Mouse (Mus musculus): ENCODE measurements around the gene 4930404H24Rik. TPM values are rescaled to one million over a fixed set of nuclear protein-coding genes. Genes with fewer than 3 reads are reported as not detected.

The 4930404H24Rik gene
- polyA plus RNA-seq, 1 experiment from 2014 or later, result not detected

DNA sequence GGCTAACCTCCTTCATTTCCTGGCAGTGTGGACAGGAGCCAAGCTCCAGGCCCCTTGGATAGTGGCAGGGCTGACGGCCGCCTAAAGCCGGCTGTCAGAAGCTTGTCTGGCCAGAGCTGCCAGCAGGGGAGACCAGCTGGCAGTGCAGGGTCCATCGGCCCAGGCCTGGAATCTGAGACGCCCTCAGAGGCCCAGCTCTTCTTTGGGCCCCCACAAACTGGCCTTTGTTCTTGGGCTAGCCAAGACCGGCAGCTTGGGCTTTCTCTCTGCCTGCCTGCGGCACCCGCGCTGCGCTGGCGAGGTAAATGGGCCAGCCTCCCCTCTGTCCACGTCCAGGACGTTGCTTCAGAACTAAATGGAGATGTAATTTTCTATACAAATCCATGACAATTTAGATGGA is 4.3 kb downstream of the 4930404H24Rik start:
- no peaks in the 10 kb centered on the region for H3K27me3 ChIP-seq (ENCODE audit: control insufficient read depth, insufficient read depth, low read depth, low read length)
- no peak overlapping the region for H3K4me3 ChIP-seq (ENCODE audit: low read depth, low read length)
- no peak for ATAC-seq
- no peaks in the 10 kb centered on the region for H3K36me3 ChIP-seq (ENCODE audit: control insufficient read depth, insufficient read depth, low read length)
- 16% methylated on average over 13 of the region's 13 CpGs for WGBS
- no peaks in the 10 kb centered on the region for H3K9me3 ChIP-seq (replicated peaks; ENCODE audit: control insufficient read depth, low read length, poor library complexity, severe bottlenecking)
- peaks cover 35% of the 10 kb centered on the region for H3K4me1 ChIP-seq (ENCODE audit: control insufficient read depth, insufficient read depth, low read length)
- no peak overlapping the region for H3K4me2 ChIP-seq (ENCODE audit: low read length)
- no peak overlapping the region for H3K27ac ChIP-seq (ENCODE audit: low read length)
- no peak overlapping the region; the same call in 1 of the 2 replicates for H3K9ac ChIP-seq (ENCODE audit: low read depth, low read length)

DNA sequence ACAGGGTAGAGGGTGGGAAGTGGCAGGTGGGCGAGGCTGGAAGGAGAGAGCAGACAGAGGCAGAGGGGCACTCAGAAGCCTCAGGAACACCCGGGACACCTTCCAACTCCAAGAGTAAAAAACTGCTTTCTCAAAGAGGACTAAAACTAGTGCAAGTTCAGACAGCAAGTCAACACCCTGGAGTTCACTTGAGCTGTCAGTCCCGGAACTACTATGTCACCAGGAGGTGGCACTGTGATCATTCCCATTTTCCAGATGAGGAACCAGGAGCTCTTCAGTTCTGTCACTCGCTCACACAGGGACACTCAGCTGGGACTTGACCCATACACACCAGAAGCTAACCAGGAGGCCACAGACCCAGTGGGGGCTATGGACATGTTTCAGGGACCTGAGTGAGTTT is 6.6 kb downstream of the 4930404H24Rik start:
- 69% methylated on average over 4 of the region's 4 CpGs for WGBS
- ATAC-seq, result no peak

DNA sequence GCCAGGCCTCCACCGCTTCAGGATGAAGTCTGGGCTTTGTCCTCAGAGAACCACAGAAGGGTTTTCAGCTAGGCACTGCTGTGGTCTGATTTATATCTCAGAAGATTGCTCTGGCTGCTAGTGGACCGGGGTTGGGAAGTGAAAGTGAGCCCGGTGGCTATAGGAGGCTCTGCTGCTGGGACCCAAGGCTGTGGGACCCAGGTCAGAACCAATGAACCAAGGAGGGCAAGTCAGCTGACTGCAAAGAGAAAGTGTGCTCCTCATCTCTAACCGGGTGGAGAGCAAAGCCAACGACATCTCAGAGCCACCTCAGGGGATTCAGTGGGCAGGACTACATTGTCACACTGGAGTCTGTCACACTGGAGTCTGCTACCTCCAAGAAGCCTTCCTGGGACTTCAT is 13.8 kb downstream of the 4930404H24Rik start:
- H3K4me2 ChIP-seq (ENCODE audit: low read length), result no peak overlapping the region

More for the DNA sequence above, 6.6 kb downstream of the 4930404H24Rik start:
- Histone ChIP-seq H3K4me3 (ENCODE audit: low read depth, low read length) (no peak overlapping the region), H3K9ac (ENCODE audit: low read depth, low read length) (no peak overlapping the region), H3K4me1 (ENCODE audit: control insufficient read depth, insufficient read depth, low read length) (peaks cover 21% of the 10 kb centered on the region), H3K27ac (ENCODE audit: low read length) (no peak overlapping the region), H3K36me3 (ENCODE audit: control insufficient read depth, insufficient read depth, low read length) (no peaks in the 10 kb centered on the region), H3K27me3 (ENCODE audit: control insufficient read depth, insufficient read depth, low read depth, low read length) (no peaks in the 10 kb centered on the region), H3K4me2 (ENCODE audit: low read length) (no peak overlapping the region), H3K9me3 (replicated peaks; ENCODE audit: control insufficient read depth, low read length, poor library complexity, severe bottlenecking) (no peaks in the 10 kb centered on the region)

DNA sequence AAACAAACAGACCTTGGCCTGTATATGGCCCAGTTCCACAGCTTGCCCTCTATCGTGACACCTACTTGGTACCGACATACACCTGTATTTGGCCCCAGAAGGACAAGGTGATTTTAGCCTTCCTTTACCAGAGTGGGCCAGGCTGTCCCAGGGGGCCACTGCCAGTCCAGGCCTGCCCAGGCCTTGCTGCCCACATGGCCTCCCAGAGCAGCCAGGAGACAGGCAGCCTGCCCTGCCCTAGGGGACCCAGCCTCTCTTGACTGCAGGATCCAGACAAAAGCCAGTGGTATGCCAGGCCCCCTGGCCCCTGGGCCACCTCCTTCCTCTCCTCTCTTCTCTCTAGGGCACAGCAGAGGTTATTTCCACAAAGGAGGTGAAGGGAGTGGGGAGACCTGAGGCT is 15.4 kb downstream of the 4930404H24Rik start:
- 100% methylated on average over 2 of the region's 2 CpGs for WGBS
- ATAC-seq, result peak; percentile 4; the same call in 1 of the 2 replicates
- Histone ChIP-seq H3K4me3 (ENCODE audit: low read depth, low read length) (no peak overlapping the region), H3K36me3 (ENCODE audit: control insufficient read depth, insufficient read depth, low read length) (no peaks in the 10 kb centered on the region), H3K9me3 (replicated peaks; ENCODE audit: control insufficient read depth, low read length, poor library complexity, severe bottlenecking) (no peaks in the 10 kb centered on the region), H3K27ac (ENCODE audit: low read length) (no peak overlapping the region), H3K9ac (ENCODE audit: low read depth, low read length) (no peak overlapping the region), H3K27me3 (ENCODE audit: control insufficient read depth, insufficient read depth, low read depth, low read length) (no peaks in the 10 kb centered on the region), H3K4me2 (ENCODE audit: low read length) (no peak overlapping the region), H3K4me1 (ENCODE audit: control insufficient read depth, insufficient read depth, low read length) (peaks cover 31% of the 10 kb centered on the region)

More for the DNA sequence above, 13.8 kb downstream of the 4930404H24Rik start:
- Histone ChIP-seq H3K4me1 (ENCODE audit: control insufficient read depth, insufficient read depth, low read length) (peaks cover 21% of the 10 kb centered on the region), H3K36me3 (ENCODE audit: control insufficient read depth, insufficient read depth, low read length) (no peaks in the 10 kb centered on the region), H3K9me3 (replicated peaks; ENCODE audit: control insufficient read depth, low read length, poor library complexity, severe bottlenecking) (no peaks in the 10 kb centered on the region), H3K27ac (ENCODE audit: low read length) (no peak overlapping the region), H3K9ac (ENCODE audit: low read depth, low read length) (no peak overlapping the region), H3K4me3 (ENCODE audit: low read depth, low read length) (no peak overlapping the region), H3K27me3 (ENCODE audit: control insufficient read depth, insufficient read depth, low read depth, low read length) (no peaks in the 10 kb centered on the region)
- WGBS, result 95% methylated on average over 5 of the region's 5 CpGs
- no peak for ATAC-seq

DNA sequence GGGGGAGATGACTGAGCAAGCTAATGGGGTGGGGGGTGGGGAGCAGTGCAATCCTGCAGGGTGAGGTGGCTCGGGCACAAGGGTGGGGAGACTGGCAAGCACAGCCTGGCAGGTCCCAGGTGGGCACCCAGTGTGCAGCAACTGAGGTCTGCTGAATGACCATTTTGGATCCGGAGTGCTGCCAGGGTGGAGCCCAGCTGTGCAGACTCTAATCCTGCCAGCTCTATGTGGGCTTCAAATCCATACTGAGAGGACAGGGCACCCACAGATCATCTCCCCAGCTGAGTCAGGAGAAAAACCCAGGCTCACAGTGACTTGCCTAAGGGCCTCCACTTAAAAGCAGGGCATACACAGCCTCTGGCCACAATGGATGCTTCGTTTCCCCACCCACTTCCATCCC is 15.8 kb downstream of the 4930404H24Rik start:
- H3K27me3 ChIP-seq (ENCODE audit: control insufficient read depth, insufficient read depth, low read depth, low read length), result no peaks in the 10 kb centered on the region
- no peak overlapping the region for H3K9ac ChIP-seq (ENCODE audit: low read depth, low read length)
- H3K4me1 ChIP-seq (ENCODE audit: control insufficient read depth, insufficient read depth, low read length), result peaks cover 31% of the 10 kb centered on the region
- H3K4me3 ChIP-seq (ENCODE audit: low read depth, low read length), result no peak overlapping the region
- WGBS, result 43% methylated on average over 3 of the region's 3 CpGs
- no peaks in the 10 kb centered on the region for H3K9me3 ChIP-seq (replicated peaks; ENCODE audit: control insufficient read depth, low read length, poor library complexity, severe bottlenecking)
- no peak overlapping the region; the same call in 1 of the 2 replicates for H3K27ac ChIP-seq (ENCODE audit: low read length)
- 0 out of 2 replicates have a peak, but pooled peaks have one; percentile 13 for ATAC-seq
- H3K36me3 ChIP-seq (ENCODE audit: control insufficient read depth, insufficient read depth, low read length), result no peaks in the 10 kb centered on the region
- H3K4me2 ChIP-seq (ENCODE audit: low read length), result no peak overlapping the region

DNA sequence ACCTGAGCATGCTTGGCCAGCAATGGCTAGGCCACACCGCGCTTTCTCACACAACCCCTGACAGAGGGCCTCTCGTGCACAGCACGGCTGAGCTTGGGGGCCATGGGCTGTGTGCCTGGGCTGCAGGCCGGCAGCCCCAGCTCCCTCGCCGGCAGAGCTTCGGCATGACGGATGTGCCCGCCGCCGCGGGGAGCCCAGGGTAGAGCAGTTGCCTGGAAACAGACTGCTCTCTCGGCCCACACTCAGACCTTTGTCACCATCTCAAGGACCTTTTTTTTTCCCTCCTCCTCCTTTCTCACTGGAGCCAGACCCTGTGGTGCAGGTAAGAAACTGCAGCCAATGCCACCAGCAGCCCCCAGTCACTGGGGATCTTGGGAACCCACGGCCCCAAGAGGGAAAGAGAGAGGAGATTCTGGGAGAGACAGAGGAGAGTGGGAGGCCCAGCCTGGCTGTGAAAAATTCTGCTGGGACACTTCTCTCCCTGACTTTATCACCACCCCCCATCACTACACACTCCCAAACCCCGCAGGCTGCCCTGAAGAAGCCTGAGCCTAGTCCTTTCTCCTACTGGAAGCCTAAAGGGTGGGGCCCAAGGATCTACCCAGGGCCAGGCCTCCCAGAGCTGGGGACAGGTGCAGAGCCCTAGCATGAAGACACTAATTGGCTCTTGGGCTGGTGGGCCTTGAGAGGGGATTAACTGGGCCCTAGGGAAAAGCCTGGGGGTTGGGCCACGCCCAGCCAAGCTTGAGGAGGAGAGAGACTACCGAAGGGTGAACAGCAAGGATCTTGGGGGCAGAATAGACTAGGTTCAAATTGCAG is 16.8 kb downstream of the 4930404H24Rik start:
- Histone ChIP-seq H3K36me3 (ENCODE audit: control insufficient read depth, insufficient read depth, low read length) (no peaks in the 10 kb centered on the region), H3K9ac (ENCODE audit: low read depth, low read length) (peak overlapping the region; percentile 62), H3K9me3 (replicated peaks; ENCODE audit: control insufficient read depth, low read length, poor library complexity, severe bottlenecking) (no peaks in the 10 kb centered on the region), H3K27ac (ENCODE audit: low read length) (peak overlapping the region; percentile 75), H3K4me3 (ENCODE audit: low read depth, low read length) (no peak overlapping the region), H3K27me3 (ENCODE audit: control insufficient read depth, insufficient read depth, low read depth, low read length) (no peaks in the 10 kb centered on the region), H3K4me2 (ENCODE audit: low read length) (peak overlapping the region; percentile 40), H3K4me1 (ENCODE audit: control insufficient read depth, insufficient read depth, low read length) (peaks cover 31% of the 10 kb centered on the region)
- peak; percentile 47 for ATAC-seq
- WGBS, result 5% methylated on average over 18 of the region's 18 CpGs

DNA sequence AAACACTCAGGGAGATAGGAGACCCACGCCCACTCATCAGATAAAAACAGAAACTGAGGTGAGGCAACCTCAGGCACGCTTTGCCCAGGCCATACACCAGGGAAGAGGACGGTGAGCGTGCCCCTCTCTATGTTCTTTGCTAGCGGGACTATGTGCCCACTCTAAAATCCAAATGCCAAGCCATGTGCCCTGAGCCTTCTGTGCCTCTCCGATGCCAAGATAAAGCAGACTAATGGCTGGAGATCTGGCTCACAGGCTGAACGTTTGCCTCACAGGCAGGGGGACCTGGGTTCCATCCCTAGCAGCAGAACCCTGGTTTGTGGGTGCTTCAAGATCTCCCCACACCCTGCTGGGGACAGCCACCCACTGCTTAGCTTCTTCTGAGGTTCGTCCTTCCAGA is 17.5 kb downstream of the 4930404H24Rik start:
- H3K9me3 ChIP-seq (replicated peaks; ENCODE audit: control insufficient read depth, low read length, poor library complexity, severe bottlenecking), result no peaks in the 10 kb centered on the region
- no peak overlapping the region for H3K9ac ChIP-seq (ENCODE audit: low read depth, low read length)
- H3K4me3 ChIP-seq (ENCODE audit: low read depth, low read length), result no peak overlapping the region
- peaks cover 31% of the 10 kb centered on the region for H3K4me1 ChIP-seq (ENCODE audit: control insufficient read depth, insufficient read depth, low read length)
- WGBS, result 82% methylated on average over 8 of the region's 8 CpGs
- H3K4me2 ChIP-seq (ENCODE audit: low read length), result no peak overlapping the region
- ATAC-seq, result no peak
- H3K27me3 ChIP-seq (ENCODE audit: control insufficient read depth, insufficient read depth, low read depth, low read length), result no peaks in the 10 kb centered on the region
- H3K27ac ChIP-seq (ENCODE audit: low read length), result no peak overlapping the region
- no peaks in the 10 kb centered on the region for H3K36me3 ChIP-seq (ENCODE audit: control insufficient read depth, insufficient read depth, low read length)

DNA sequence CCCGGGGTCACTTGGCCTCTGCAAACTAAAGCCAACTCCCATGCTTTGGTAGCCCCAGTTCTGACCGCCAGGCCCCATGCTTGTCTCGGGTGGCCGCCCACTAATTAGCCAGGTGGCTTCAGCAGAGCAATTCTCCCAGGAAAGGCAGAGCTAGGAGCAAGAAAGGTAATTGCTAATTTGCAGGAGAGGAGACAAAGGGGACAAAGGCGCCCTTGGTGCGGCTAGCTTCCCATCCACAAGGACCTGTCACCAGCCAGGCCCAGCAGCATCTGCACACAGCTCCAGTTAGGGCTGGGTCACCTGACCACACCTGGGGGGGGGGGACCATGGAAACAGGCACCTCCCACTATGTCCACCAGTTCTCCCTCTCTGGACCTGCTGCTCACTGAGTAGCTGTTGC is 19.0 kb downstream of the 4930404H24Rik start:
- peaks cover 31% of the 10 kb centered on the region for H3K4me1 ChIP-seq (ENCODE audit: control insufficient read depth, insufficient read depth, low read length)

More for the DNA sequence above, 19.0 kb downstream of the 4930404H24Rik start:
- Histone ChIP-seq H3K36me3 (ENCODE audit: control insufficient read depth, insufficient read depth, low read length) (no peaks in the 10 kb centered on the region), H3K9ac (ENCODE audit: low read depth, low read length) (no peak overlapping the region), H3K4me3 (ENCODE audit: low read depth, low read length) (no peak overlapping the region), H3K27me3 (ENCODE audit: control insufficient read depth, insufficient read depth, low read depth, low read length) (no peaks in the 10 kb centered on the region), H3K9me3 (replicated peaks; ENCODE audit: control insufficient read depth, low read length, poor library complexity, severe bottlenecking) (no peaks in the 10 kb centered on the region), H3K27ac (ENCODE audit: low read length) (no peak overlapping the region), H3K4me2 (ENCODE audit: low read length) (no peak overlapping the region)
- 41% methylated on average over 6 of the region's 6 CpGs for WGBS
- ATAC-seq, result no peak
